Comparison of ENCODE assay signal across 10 mouse cellular contexts in genomic region chr3:68608848-68609497, GRCm38 (mm10).
A peak's percentile ranks its signal among the peaks of the same experiment; 100 is the strongest.
DNase-seq lines count a peak whose midpoint lies in the region; ATAC-seq lines count a peak whose summit lies in the region.
"Had no signal": no experiment of that assay in that cellular context is flagged by ENCODE, and none has a peak within 500 bp of the region (broad histone marks: within the 10 kb centered on the region; RNA-seq: fewer than 3 reads in every experiment).

No protein-coding gene starts in this region.

- peak; percentile 23; the same call in 1 of the 2 replicates for ATAC-seq in hindbrain, embryonic 15.5 days (ENCODE audit: low FRiP score, low read depth)
- no peak for ATAC-seq in hindbrain, embryonic 11.5 days (ENCODE audit: low FRiP score)

- no peak overlapping the region for H3K4me3 ChIP-seq in hindbrain, embryonic 15.5 days
- no peak overlapping the region for H3K4me3 ChIP-seq in hindbrain, embryonic 11.5 days (ENCODE audit: low read depth, low read length)
- no peak overlapping the region for H3K4me3 ChIP-seq in limb, embryonic 10.5 days
- H3K4me3 ChIP-seq: heart, embryonic 15.5 days; megakaryocyte, embryonic 14.5 days had no signal

- no peak overlapping the region for H3K27ac ChIP-seq in hindbrain, embryonic 15.5 days (replicated peaks)
- H3K27ac ChIP-seq in hindbrain, embryonic 11.5 days (ENCODE audit: low read depth, low read length), result no peak overlapping the region
- 0 out of 2 replicates have a peak overlapping the region, but pooled peaks have one; percentile 30 for H3K27ac ChIP-seq in limb, embryonic 10.5 days

- peaks cover 23% of the 10 kb centered on the region for H3K4me1 ChIP-seq in hindbrain, embryonic 15.5 days (replicated peaks)
- H3K4me1 ChIP-seq in hindbrain, embryonic 11.5 days (replicated peaks; ENCODE audit: control insufficient read depth, insufficient read depth, low read length), result no peaks in the 10 kb centered on the region
- H3K4me1 ChIP-seq in limb, embryonic 10.5 days, result peaks cover 3% of the 10 kb centered on the region; the same call in 1 of the 2 replicates

- H3K36me3 ChIP-seq in hindbrain, embryonic 15.5 days, result no peaks in the 10 kb centered on the region
- H3K36me3 ChIP-seq in hindbrain, embryonic 11.5 days (ENCODE audit: control insufficient read depth, insufficient read depth, low read length), result no peaks in the 10 kb centered on the region
- no peaks in the 10 kb centered on the region for H3K36me3 ChIP-seq in limb, embryonic 10.5 days

- no peak overlapping the region for H3K4me2 ChIP-seq in hindbrain, embryonic 15.5 days
- no peak overlapping the region for H3K4me2 ChIP-seq in hindbrain, embryonic 11.5 days (replicated peaks; ENCODE audit: low read depth, low read length)

- 61% methylated on average over 19 of the region's 19 CpGs for WGBS in hindbrain, embryonic 15.5 days
- 86% methylated on average over 19 of the region's 19 CpGs for WGBS in hindbrain, embryonic 11.5 days
- 93% methylated on average over 19 of the region's 19 CpGs for WGBS in limb, embryonic 10.5 days

- no peak overlapping the region for H3K9ac ChIP-seq in hindbrain, embryonic 15.5 days
- no peak overlapping the region for H3K9ac ChIP-seq in hindbrain, embryonic 11.5 days (ENCODE audit: low read depth, low read length)
- H3K9ac ChIP-seq: heart, embryonic 15.5 days had no signal

- no peak for DNase-seq in hindbrain, embryonic 11.5 days (ENCODE audit: low spot score)
- DNase-seq in adrenal gland, postnatal 25 days, result peak; percentile 59
- DNase-seq in frontal cortex, postnatal 14 days (ENCODE audit: low spot score in 2 of 2), result peak; percentile 62 to 74
- DNase-seq in limb, embryonic 10.5 days (ENCODE audit: low spot score), result no peak
- DNase-seq in ovary, postnatal 36 days (ENCODE audit: low spot score), result no peak
- DNase-seq in thymus, postnatal 10 days (ENCODE audit: low spot score in 2 of 2), result no peak
- no peak for DNase-seq in T-cell, adult 2 months (ENCODE audit: low spot score)

- H3K9me3 ChIP-seq in hindbrain, embryonic 15.5 days, result no peaks in the 10 kb centered on the region
- H3K9me3 ChIP-seq in hindbrain, embryonic 11.5 days (ENCODE audit: control insufficient read depth, low read length), result no peaks in the 10 kb centered on the region
- no peaks in the 10 kb centered on the region for H3K9me3 ChIP-seq in limb, embryonic 10.5 days (replicated peaks)
- H3K9me3 ChIP-seq: heart, embryonic 15.5 days had no signal

- no peaks in the 10 kb centered on the region for H3K27me3 ChIP-seq in hindbrain, embryonic 15.5 days
- no peaks in the 10 kb centered on the region for H3K27me3 ChIP-seq in hindbrain, embryonic 11.5 days (ENCODE audit: control insufficient read depth, insufficient read depth, low read length)
- no peaks in the 10 kb centered on the region for H3K27me3 ChIP-seq in limb, embryonic 10.5 days (ENCODE audit: low read depth, poor library complexity, severe bottlenecking)
- H3K27me3 ChIP-seq: heart, embryonic 15.5 days had no signal

Comparison
In these comparisons a context has a peak if more than half of its experiments do, and no peak if none do; other contexts are left out.
1. DNase-seq: peak in adrenal gland, postnatal 25 days (single experiment) and frontal cortex, postnatal 14 days (2 of 2); none in hindbrain, embryonic 11.5 days (single experiment), limb, embryonic 10.5 days (single experiment), ovary, postnatal 36 days (single experiment), thymus, postnatal 10 days (0 of 2) and T-cell, adult 2 months (single experiment).